Mouse (Mus musculus) heart, postnatal 0 days (tissue): ENCODE data around the gene Arf6. TPM values are rescaled to one million over a fixed set of nuclear protein-coding genes. Genes with fewer than 3 reads are reported as not detected.

Experiments
- ATAC-seq: fragments of 200-750 bp; cut with Nextera tagmentation; 2 replicates; pipeline ENCODE4 v1.8.0; 2017; ENCODE audit warnings: low read depth, moderate number of reproducible peaks, moderate library complexity; ENCODE audit not compliant: insufficient read depth
- DNase-seq: peaks from one replicate; pipeline ENCODE4 v3.0.0-alpha.2; 2016; ENCODE audit warnings: low spot score
- H3K27ac ChIP-seq: fragments of 300-500 bp; sonication (generic); 2 replicates; pipeline ENCODE4 v1.5.1; 2014; ENCODE audit warnings: low read depth, mild to moderate bottlenecking
- H3K27me3 ChIP-seq: fragments of 300-500 bp; sonication (generic); 2 replicates; pipeline ENCODE4 v1.6.1; 2014; ENCODE audit warnings: low read length, mixed read lengths; ENCODE audit not compliant: control insufficient read depth, insufficient read depth
- H3K36me3 ChIP-seq: fragments of 300-500 bp; sonication (generic); replicated peaks from 2 replicates; pipeline ENCODE4 v1.6.1; 2014; ENCODE audit warnings: low read length, mixed read lengths; ENCODE audit not compliant: control insufficient read depth, insufficient read depth
- H3K4me1 ChIP-seq: fragments of 300-500 bp; sonication (generic); 2 replicates; pipeline ENCODE4 v1.6.1; 2014; ENCODE audit warnings: antibody characterized with exemption; ENCODE audit not compliant: control insufficient read depth, insufficient read depth
- H3K4me2 ChIP-seq: fragments of 300-500 bp; sonication (generic); 2 replicates; pipeline ENCODE4 v1.6.1; 2014; ENCODE audit warnings: low read depth, mild to moderate bottlenecking, low read length, moderate library complexity
- H3K4me3 ChIP-seq: fragments of 300-500 bp; sonication (generic); 2 replicates; pipeline ENCODE4 v1.5.1; 2014; ENCODE audit warnings: low read depth, low read length
- H3K9ac ChIP-seq: fragments of 300-500 bp; sonication (generic); replicated peaks from 2 replicates; pipeline ENCODE4 v1.6.1; 2014; ENCODE audit warnings: low read depth, low read length, mixed read lengths
- H3K9me3 ChIP-seq: fragments of 300-500 bp; sonication (generic); replicated peaks from 2 replicates; pipeline ENCODE4 v1.6.1; 2016; ENCODE audit warnings: low read length; ENCODE audit not compliant: control insufficient read depth
- CTCF ChIP-seq: IDR thresholded peaks from 2 replicates; pipeline ENCODE4 v1.5.1; 2016; ENCODE audit warnings: antibody characterized with exemption, control low read depth, low read depth
- EP300 ChIP-seq: IDR thresholded peaks from 2 replicates; pipeline ENCODE4 v1.6.1; 2016; ENCODE audit warnings: antibody characterized with exemption, low read depth
- WGBS: fragments of 180-500 bp; shearing (Covaris S2); extraction: QIAGEN DNeasy Blood & Tissue Kit; methylation state at CpG from one replicate; pipeline ENCODE4 v1.1.7; 2014; 5-methylcytosine and 5-hydroxymethylcytosine counted together
- polyA plus RNA-seq: library from polyadenylated mRNA; unstranded; fragments of >200 nt; fragmentation: Nextera tagmentation; extraction: Ambion mirVana; gene quantifications from 2 replicates; pipeline ENCODE4 v1.2.1, GENCODE M21; 2015
- total RNA-seq: library from RNA; depleted of rRNA; stranded (reverse); fragments of >200 nt; gene quantifications from 2 replicates; pipeline ENCODE4 v1.2.3, GENCODE M21; 2014; ENCODE audit warnings: low replicate concordance

Gene Arf6
- total and polyA plus RNA-seq, 2 experiments from 2014 or later, result 35.6 to 115 TPM

DNA sequence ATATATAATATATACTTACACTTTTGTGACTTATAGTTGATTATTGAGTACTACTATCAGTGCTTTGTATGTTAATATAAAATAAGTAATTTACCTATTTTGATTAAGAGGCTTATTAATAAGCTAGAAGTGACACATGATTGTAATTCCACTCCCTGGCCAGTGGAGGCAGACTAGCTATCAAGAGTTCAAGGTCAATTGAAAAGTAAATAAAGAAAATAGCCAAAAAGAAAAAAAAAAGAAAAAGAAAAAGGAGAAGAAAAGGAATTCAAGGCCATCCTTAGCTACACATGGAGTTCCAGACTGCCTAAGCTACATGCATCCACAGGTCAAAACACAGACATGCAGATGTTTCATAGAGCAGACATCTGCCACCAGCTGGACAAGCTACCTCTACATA is 5.5 kb upstream of the Arf6 start:
- Histone ChIP-seq H3K4me3 (no peak overlapping the region), H3K4me2 (no peak overlapping the region), H3K27ac (no peak overlapping the region), H3K9ac (no peak overlapping the region), H3K36me3 (no peaks in the 10 kb centered on the region), H3K4me1 (peaks cover 13% of the 10 kb centered on the region), H3K9me3 (no peaks in the 10 kb centered on the region), H3K27me3 (no peaks in the 10 kb centered on the region)
- peak; percentile 28 for TF ChIP-seq CTCF
- no peak for TF ChIP-seq EP300
- ATAC-seq, result no peak
- DNase-seq, result no peak

- no peak for DNase-seq
- no peak for ATAC-seq
- Histone ChIP-seq H3K27ac (no peak overlapping the region), H3K4me2 (no peak overlapping the region), H3K4me3 (no peak overlapping the region), H3K27me3 (no peaks in the 10 kb centered on the region), H3K9ac (no peak overlapping the region), H3K9me3 (no peaks in the 10 kb centered on the region), H3K36me3 (no peaks in the 10 kb centered on the region), H3K4me1 (peaks cover 8% of the 10 kb centered on the region)
- 68% methylated on average over 2 of the region's 2 CpGs for WGBS
- no peak for TF ChIP-seq CTCF
- TF ChIP-seq EP300, result no peak
Measured at GRCm38 (mm10) chr12:69367557-69367956, 4.4 kb upstream of the Arf6 start.

- peak overlapping the region; percentile 81 for H3K4me2 ChIP-seq
- H3K9me3 ChIP-seq, result no peaks in the 10 kb centered on the region
- H3K27me3 ChIP-seq, result no peaks in the 10 kb centered on the region
- ATAC-seq, result no peak
- no peaks in the 10 kb centered on the region for H3K36me3 ChIP-seq
- TF ChIP-seq EP300 (no peak), CTCF (no peak)
- H3K9ac ChIP-seq, result peak overlapping the region; percentile 97
- H3K4me1 ChIP-seq, result peaks cover 9% of the 10 kb centered on the region; the same call in 1 of the 2 replicates
- WGBS, result 8% methylated on average over 7 of the region's 7 CpGs
- H3K4me3 ChIP-seq, result peak overlapping the region; percentile 91
- DNase-seq, result no peak
- peak overlapping the region; percentile 96 for H3K27ac ChIP-seq
Measured at GRCm38 (mm10) chr12:69370936-69371335, 1.0 kb upstream of the Arf6 start.

DNA sequence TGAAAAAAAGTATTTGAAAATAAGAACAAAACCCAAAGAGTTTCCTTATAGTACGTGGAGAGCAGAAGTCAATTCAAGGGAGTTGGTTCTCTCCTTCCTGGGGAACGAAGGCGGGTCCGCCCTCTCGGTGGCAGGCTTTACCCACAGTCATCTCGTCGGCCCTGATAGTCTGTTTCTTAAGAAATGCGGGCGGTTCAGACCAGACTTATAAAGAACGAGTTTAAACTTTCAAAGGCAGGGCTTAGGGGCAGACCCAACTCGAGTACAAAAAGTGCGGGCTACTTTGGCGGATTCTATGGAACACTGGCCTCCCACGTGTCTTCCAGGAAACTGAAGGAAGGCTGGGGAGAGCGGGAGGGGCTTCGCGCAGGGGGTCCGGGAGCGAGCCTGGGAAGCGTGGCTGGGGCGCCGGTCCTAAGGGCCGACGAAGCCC is 513 bp upstream of the Arf6 start:
- Histone ChIP-seq H3K27me3 (no peaks in the 10 kb centered on the region), H3K9me3 (no peaks in the 10 kb centered on the region), H3K4me3 (peak overlapping the region; percentile 91), H3K9ac (peak overlapping the region; percentile 97), H3K27ac (peak overlapping the region; percentile 96), H3K4me1 (peaks cover 13% of the 10 kb centered on the region; the same call in 1 of the 2 replicates), H3K36me3 (no peaks in the 10 kb centered on the region), H3K4me2 (peak overlapping the region; percentile 81)
- peak; percentile 88 for DNase-seq
- 0% methylated on average over 19 of the region's 24 CpGs for WGBS
- no peak for TF ChIP-seq EP300
- peak; percentile 36; the same call in 1 of the 2 replicates for TF ChIP-seq CTCF
- peak; percentile 73 for ATAC-seq

DNA sequence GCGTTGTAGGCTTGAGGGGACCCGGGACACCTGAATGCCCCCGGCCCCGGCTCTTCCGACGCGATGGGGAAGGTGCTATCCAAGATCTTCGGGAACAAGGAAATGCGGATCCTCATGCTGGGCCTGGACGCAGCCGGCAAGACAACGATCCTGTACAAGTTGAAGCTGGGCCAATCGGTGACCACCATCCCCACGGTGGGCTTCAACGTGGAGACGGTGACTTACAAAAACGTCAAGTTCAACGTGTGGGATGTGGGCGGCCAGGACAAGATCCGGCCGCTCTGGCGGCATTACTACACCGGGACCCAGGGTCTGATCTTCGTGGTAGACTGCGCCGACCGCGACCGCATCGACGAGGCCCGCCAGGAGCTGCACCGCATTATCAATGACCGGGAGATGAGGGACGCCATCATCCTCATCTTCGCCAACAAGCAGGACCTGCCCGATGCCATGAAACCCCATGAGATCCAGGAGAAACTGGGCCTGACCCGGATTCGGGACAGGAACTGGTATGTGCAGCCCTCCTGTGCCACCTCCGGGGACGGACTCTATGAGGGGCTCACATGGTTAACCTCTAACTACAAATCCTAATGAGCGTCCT is 881 bp downstream of the Arf6 start:
- ATAC-seq, result no peak; the same call in 1 of the 2 replicates
- under 1% methylated on average over 42 of the region's 42 CpGs for WGBS

More for the DNA sequence above, 881 bp downstream of the Arf6 start:
- no peak for DNase-seq
- Histone ChIP-seq H3K9ac (peak overlapping the region; percentile 97), H3K4me1 (peaks cover 13% of the 10 kb centered on the region; the same call in 1 of the 2 replicates), H3K36me3 (no peaks in the 10 kb centered on the region), H3K27me3 (no peaks in the 10 kb centered on the region), H3K4me3 (peak overlapping the region; percentile 91), H3K27ac (peak overlapping the region; percentile 96), H3K4me2 (peak overlapping the region; percentile 86), H3K9me3 (no peaks in the 10 kb centered on the region)
- TF ChIP-seq CTCF (no peak), EP300 (no peak)
